Mouse (Mus musculus) A20 (cell line): ENCODE measurements at regions not wholly inside any gene's neighbourhood (a gene's known extent, or its start where the extent isn't known, plus 50 kb on each side); places are given as distances from the start of the nearest gene placed in this dataset.

Experiments used
- DNase-seq: peaks from one replicate; pipeline ENCODE4 v3.0.0-alpha.2; 2011; ENCODE audit warnings: low read depth, low spot score

- no peak for DNase-seq
These were observed 80.9 kb upstream of the Nudt7 start for GRCm38 (mm10) chr8:114052426-114052825.

GRCm38 (mm10) chr8:114063566-114063965, 69.8 kb upstream of the Nudt7 start:
- no peak for DNase-seq

GRCm38 (mm10) chr8:114072330-114072729, 61.0 kb upstream of the Nudt7 start:
- DNase-seq, result no peak

GRCm38 (mm10) chr8:114074122-114074521, 59.2 kb upstream of the Nudt7 start:
- peak; percentile 1 for DNase-seq

- DNase-seq, result no peak
These were observed 56.7 kb upstream of the Nudt7 start for GRCm38 (mm10) chr8:114076701-114077100.

- DNase-seq, result no peak
These were observed 52.2 kb upstream of the Nudt7 start for GRCm38 (mm10) chr8:114081049-114081756.

GRCm38 (mm10) chr8:114081757-114082059, 51.6 kb upstream of the Nudt7 start:
- no peak for DNase-seq
